Mouse (Mus musculus) midbrain, postnatal 0 days (tissue): Measurements from ENCODE around the gene Klhl29. TPM values are rescaled to one million over a fixed set of nuclear protein-coding genes. Genes with fewer than 3 reads are reported as not detected.

ENCODE experiments used
- ATAC-seq: fragments of 200-750 bp; cut with Nextera tagmentation; 2 replicates; pipeline ENCODE4 v1.8.0; 2017; ENCODE audit warnings: moderate number of reproducible peaks, mild to moderate bottlenecking, moderate TSS enrichment, moderate library complexity; ENCODE audit not compliant: low FRiP score
- DNase-seq: peaks from one replicate; pipeline ENCODE4 v3.0.0-alpha.2; 2015; ENCODE audit warnings: low spot score
- H3K27ac ChIP-seq: fragments of 300-500 bp; sonication (generic); 2 replicates; pipeline ENCODE4 v1.5.1; 2014; ENCODE audit warnings: low read depth, mild to moderate bottlenecking, low read length, mixed read lengths
- H3K27me3 ChIP-seq: fragments of 300-500 bp; sonication (generic); 2 replicates; pipeline ENCODE4 v1.6.1; 2014; ENCODE audit warnings: low read length, control low read depth, mixed read lengths; ENCODE audit not compliant: insufficient read depth
- H3K36me3 ChIP-seq: fragments of 300-500 bp; sonication (generic); 2 replicates; pipeline ENCODE4 v1.6.1; 2014; ENCODE audit warnings: low read length, control low read depth, mixed read lengths; ENCODE audit not compliant: insufficient read depth
- H3K4me1 ChIP-seq: fragments of 300-500 bp; sonication (generic); 2 replicates; pipeline ENCODE4 v1.6.1; 2014; ENCODE audit warnings: mild to moderate bottlenecking, control low read depth, antibody characterized with exemption, low read length, mixed read lengths; ENCODE audit not compliant: insufficient read depth
- H3K4me2 ChIP-seq: fragments of 300-500 bp; sonication (generic); 2 replicates; pipeline ENCODE4 v1.6.1; 2014; ENCODE audit warnings: low read depth, mild to moderate bottlenecking, low read length, mixed read lengths; ENCODE audit not compliant: poor library complexity, severe bottlenecking
- H3K4me3 ChIP-seq: fragments of 300-500 bp; sonication (generic); 2 replicates; pipeline ENCODE4 v1.5.1; 2014; ENCODE audit warnings: low read depth, mild to moderate bottlenecking, low read length, moderate library complexity
- H3K9ac ChIP-seq: fragments of 300-500 bp; sonication (generic); replicated peaks from 2 replicates; pipeline ENCODE4 v1.6.1; 2014; ENCODE audit warnings: mild to moderate bottlenecking, low read length, moderate library complexity, mixed read lengths; ENCODE audit not compliant: poor library complexity, severe bottlenecking
- H3K9me3 ChIP-seq: fragments of 300-500 bp; sonication (generic); 2 replicates; pipeline ENCODE4 v1.6.1; 2016; ENCODE audit warnings: low read length, control low read depth
- CTCF ChIP-seq: IDR thresholded peaks from 2 replicates; pipeline ENCODE4 v1.5.1; 2016; ENCODE audit warnings: antibody characterized with exemption, mild to moderate bottlenecking
- WGBS: fragments of 180-500 bp; shearing (Covaris S2); extraction: QIAGEN DNeasy Blood & Tissue Kit; methylation state at CpG from one replicate; pipeline ENCODE4 v1.1.7; 2014; 5-methylcytosine and 5-hydroxymethylcytosine counted together
- polyA plus RNA-seq: library from polyadenylated mRNA; unstranded; fragments of >200 nt; fragmentation: Nextera tagmentation; extraction: Ambion mirVana; gene quantifications from 2 replicates; pipeline ENCODE4 v1.2.1, GENCODE M21; 2015
- total RNA-seq: library from RNA; depleted of rRNA; stranded (reverse); fragments of >200 nt; gene quantifications from 2 replicates; pipeline ENCODE4 v1.2.3, GENCODE M21; 2014

The Klhl29 gene
- total and polyA plus RNA-seq, 2 experiments from 2014 or later, result 2.7 to 11.9 TPM

- no peaks in the 10 kb centered on the region for H3K27me3 ChIP-seq
- ATAC-seq, result no peak
- no peaks in the 10 kb centered on the region for H3K9me3 ChIP-seq
- peaks cover 8% of the 10 kb centered on the region; the same call in 1 of the 2 replicates for H3K4me1 ChIP-seq
- no peak overlapping the region for H3K9ac ChIP-seq
- no peaks in the 10 kb centered on the region for H3K36me3 ChIP-seq
- no peak overlapping the region for H3K4me2 ChIP-seq
- DNase-seq, result no peak
- no peak overlapping the region for H3K27ac ChIP-seq
- TF ChIP-seq CTCF, result no peak
- H3K4me3 ChIP-seq, result no peak overlapping the region
- 72% methylated on average over 5 of the region's 5 CpGs for WGBS
These were observed 258.9 kb downstream of the Klhl29 start for GRCm38 (mm10) chr12:5116605-5117004.

DNA sequence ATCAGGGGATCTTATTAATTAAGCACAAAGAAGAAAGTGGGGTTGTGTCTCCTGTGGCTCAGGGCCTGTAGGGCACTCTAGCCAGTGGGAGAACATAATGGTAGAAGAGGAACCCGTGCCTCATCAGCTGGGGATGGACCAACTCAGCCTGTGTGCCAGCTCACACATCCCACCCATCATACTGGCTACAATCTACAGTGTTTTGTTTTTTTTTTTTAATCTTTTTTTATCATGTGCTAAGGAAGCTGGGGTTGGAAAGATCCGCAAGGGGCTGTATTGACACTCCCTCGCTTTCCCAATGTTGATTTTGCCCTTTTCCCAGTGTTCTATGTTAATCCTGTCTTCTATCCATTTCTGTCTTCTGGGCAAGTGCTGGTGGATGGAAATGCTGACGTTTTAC lies 260.9 kb downstream of the Klhl29 start:
- H3K9me3 ChIP-seq, result no peaks in the 10 kb centered on the region
- no peaks in the 10 kb centered on the region for H3K27me3 ChIP-seq
- H3K4me2 ChIP-seq, result no peak overlapping the region
- H3K36me3 ChIP-seq, result no peaks in the 10 kb centered on the region
- 77% methylated on average over 4 of the region's 4 CpGs for whole genome bisulfite sequencing
- H3K27ac ChIP-seq, result no peak overlapping the region
- H3K4me1 ChIP-seq, result peaks cover 2% of the 10 kb centered on the region; the same call in 1 of the 2 replicates
- DNase-seq (no peak), ATAC-seq (no peak)
- H3K4me3 ChIP-seq, result no peak overlapping the region
- H3K9ac ChIP-seq, result no peak overlapping the region
- TF ChIP-seq CTCF, result no peak

DNA sequence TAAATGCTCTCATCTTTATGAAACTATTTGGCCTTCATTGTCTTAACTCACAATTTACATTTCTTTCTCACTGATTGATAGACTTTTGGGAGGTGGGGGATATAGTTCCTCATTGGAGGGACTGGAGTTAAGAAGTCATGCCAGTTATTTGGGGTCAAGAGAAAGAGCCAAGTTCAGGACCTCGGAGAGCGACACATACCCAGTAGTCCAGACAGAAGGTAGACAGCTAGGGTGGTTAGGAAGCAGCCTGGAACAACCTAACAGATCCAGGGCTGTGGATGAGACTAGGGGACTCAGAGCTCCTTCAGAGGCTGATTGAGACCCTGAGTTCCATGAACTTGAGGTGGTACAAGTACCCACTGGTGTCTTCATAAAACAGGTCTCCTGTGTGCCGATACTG lies 264.1 kb downstream of the Klhl29 start:
- ATAC-seq, result no peak
- Histone ChIP-seq H3K27me3 (no peaks in the 10 kb centered on the region), H3K9ac (no peak overlapping the region), H3K27ac (no peak overlapping the region), H3K4me2 (no peak overlapping the region), H3K9me3 (no peaks in the 10 kb centered on the region), H3K36me3 (no peaks in the 10 kb centered on the region), H3K4me3 (no peak overlapping the region), H3K4me1 (no peaks in the 10 kb centered on the region; the same call in 1 of the 2 replicates)
- WGBS, result 74% methylated on average over 3 of the region's 3 CpGs
- no peak for DNase-seq
- TF ChIP-seq CTCF, result no peak

GRCm38 (mm10) chr12:5108613-5109012 lies 266.9 kb downstream of the Klhl29 start:
- Histone ChIP-seq H3K4me1 (no peaks in the 10 kb centered on the region; the same call in 1 of the 2 replicates), H3K4me2 (no peak overlapping the region), H3K27me3 (no peaks in the 10 kb centered on the region), H3K4me3 (no peak overlapping the region), H3K36me3 (no peaks in the 10 kb centered on the region), H3K9me3 (no peaks in the 10 kb centered on the region), H3K27ac (no peak overlapping the region), H3K9ac (no peak overlapping the region)
- ATAC-seq (peak; percentile 45), DNase-seq (no peak)
- WGBS, result 65% methylated on average over 6 of the region's 6 CpGs
- TF ChIP-seq CTCF, result no peak

DNA sequence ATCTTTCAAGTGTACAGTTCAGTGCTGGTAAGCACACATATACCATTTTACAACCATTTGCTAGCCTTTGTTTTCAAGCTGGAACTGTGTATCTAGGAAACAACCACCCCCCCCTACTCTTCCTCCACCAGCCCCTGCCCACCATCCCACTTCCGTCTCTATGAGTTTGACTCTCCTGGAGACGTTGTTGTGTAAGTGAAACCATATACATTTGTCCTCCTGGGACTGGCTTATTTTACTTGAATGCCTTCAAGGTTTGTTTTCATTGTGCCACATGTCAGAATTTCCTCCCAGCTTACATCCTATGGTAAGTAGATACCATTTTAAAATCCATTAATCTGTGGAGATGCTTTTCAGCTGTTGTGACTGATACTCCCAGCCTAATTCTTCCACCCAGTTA lies 267.7 kb downstream of the Klhl29 start:
- H3K9ac ChIP-seq, result no peak overlapping the region
- H3K36me3 ChIP-seq, result no peaks in the 10 kb centered on the region
- TF ChIP-seq CTCF, result no peak
- H3K4me1 ChIP-seq, result no peaks in the 10 kb centered on the region; the same call in 1 of the 2 replicates
- DNase-seq, result no peak
- no peak overlapping the region for H3K4me2 ChIP-seq
- ATAC-seq, result no peak
- H3K27ac ChIP-seq, result no peak overlapping the region
- H3K27me3 ChIP-seq, result no peaks in the 10 kb centered on the region
- 59% methylated on average over 2 of the region's 2 CpGs for WGBS
- no peak overlapping the region for H3K4me3 ChIP-seq
- no peaks in the 10 kb centered on the region for H3K9me3 ChIP-seq

- no peak for TF ChIP-seq CTCF
- ATAC-seq, result no peak
- Histone ChIP-seq H3K36me3 (peaks cover 5% of the 10 kb centered on the region; the same call in 1 of the 2 replicates), H3K27me3 (no peaks in the 10 kb centered on the region), H3K4me2 (no peak overlapping the region), H3K9ac (no peak overlapping the region), H3K9me3 (no peaks in the 10 kb centered on the region), H3K27ac (no peak overlapping the region), H3K4me3 (no peak overlapping the region), H3K4me1 (no peaks in the 10 kb centered on the region; the same call in 1 of the 2 replicates)
- WGBS, result 89% methylated on average over 9 of the region's 9 CpGs
- no peak for DNase-seq
These were observed 270.9 kb downstream of the Klhl29 start for GRCm38 (mm10) chr12:5104422-5105052.
